Mouse (Mus musculus): ENCODE results near the gene Smarcc2.

GRCm38 (mm10) chr10:128440407-128440806 is 18.6 kb upstream of the Smarcc2 start:
- TF ChIP-seq POLR2A (IDR thresholded peaks at IDR 0.05; ENCODE audit: borderline replicate concordance, extremely low read depth, insufficient read depth, insufficient read length, poor library complexity, severe bottlenecking) (no peak), CTCF (IDR thresholded peaks at IDR 0.05; ENCODE audit: borderline replicate concordance, extremely low read depth, insufficient read depth, insufficient read length) (peak; percentile 47; the same call in 1 of the 2 replicates)
